Mouse (Mus musculus) spleen, adult 2 months (tissue): ENCODE measurements around the gene Rnf207.

Experiments
- CTCF ChIP-seq: fragments of 200-500 bp; IDR thresholded peaks from 2 replicates; pipeline ENCODE4 v1.5.1; 2011; ENCODE audit warnings: mild to moderate bottlenecking, inconsistent platforms; ENCODE audit not compliant: insufficient read depth, insufficient read length, insufficient replicate concordance; ENCODE audit errors: extremely low read depth
- POLR2A ChIP-seq: fragments of 200-500 bp; IDR thresholded peaks from 2 replicates; pipeline ENCODE4 v1.6.1; 2011; ENCODE audit warnings: low read depth, low read length, inconsistent platforms

- TF ChIP-seq CTCF = no peak
- TF ChIP-seq POLR2A = no peak
These were observed 7.8 kb upstream of the Rnf207 start for GRCm38 (mm10) chr4:152326543-152326942.
